Mouse (Mus musculus): ENCODE data around the gene Tbc1d25. TPM values are rescaled to one million over a fixed set of nuclear protein-coding genes. Genes with fewer than 3 reads are reported as not detected.

Gene Tbc1d25
- polyA plus RNA-seq, 1 experiment = 11.7 TPM

Other genes starting within 250 kb of the Tbc1d25 start
- gene Eras, start 247.6 kb downstream of the Tbc1d25 start, polyA plus RNA-seq (2012; rRNA removed) = not detected in 2 replicates
- 20.9 and 22.0 TPM in 2 replicates for gene Hdac6, start 228.3 kb downstream of the Tbc1d25 start, polyA plus RNA-seq (2012; rRNA removed)
- 0.18 and 0.26 TPM in 2 replicates for gene Gata1, start 198.1 kb downstream of the Tbc1d25 start, polyA plus RNA-seq (2012; rRNA removed)
- not detected in 2 replicates for gene Glod5, start 157.7 kb downstream of the Tbc1d25 start, polyA plus RNA-seq (2012; rRNA removed)
- 11.8 and 13.0 TPM in 2 replicates for gene Suv39h1, start 101.4 kb downstream of the Tbc1d25 start, polyA plus RNA-seq (2012; rRNA removed)
- 3.8 and 3.9 TPM in 2 replicates for gene Was, start 85.7 kb downstream of the Tbc1d25 start, polyA plus RNA-seq (2012; rRNA removed)
- 73.3 and 77.8 TPM in 2 replicates for gene Wdr13, start 43.3 kb downstream of the Tbc1d25 start, polyA plus RNA-seq (2012; rRNA removed)
- 281 and 318 TPM in 2 replicates for gene Rbm3, start 30.3 kb downstream of the Tbc1d25 start, polyA plus RNA-seq (2012; rRNA removed)
- 30.5 and 33.0 TPM in 2 replicates for gene Ebp, start 17.3 kb upstream of the Tbc1d25 start, polyA plus RNA-seq (2012; rRNA removed)
- 40.1 and 41.2 TPM in 2 replicates for gene Porcn, start 30.3 kb upstream of the Tbc1d25 start, polyA plus RNA-seq (2012; rRNA removed)
- 23.1 and 24.2 TPM in 2 replicates for gene Ftsj1, start 76.2 kb upstream of the Tbc1d25 start, polyA plus RNA-seq (2012; rRNA removed)
- gene Slc38a5, start 95.0 kb upstream of the Tbc1d25 start, polyA plus RNA-seq (2012; rRNA removed) = 2.1 and 2.9 TPM in 2 replicates
- gene Ssxb10, start 151.2 kb upstream of the Tbc1d25 start, polyA plus RNA-seq (2012; rRNA removed) = not detected in 2 replicates
- not detected in 2 replicates for gene Ssxb9, start 190.8 kb upstream of the Tbc1d25 start, polyA plus RNA-seq (2012; rRNA removed)
- gene Ssxb1, start 237.1 kb upstream of the Tbc1d25 start, polyA plus RNA-seq (2012; rRNA removed) = not detected in 2 replicates

All from urinary bladder, adult 2 months (tissue).